Mouse (Mus musculus): Measurements from ENCODE around the gene Mrtfa. TPM values are rescaled to one million over a fixed set of nuclear protein-coding genes. Genes with fewer than 3 reads are reported as not detected.

Mrtfa gene
- polyA plus RNA-seq, 1 experiment from 2014 or later, result 23.8 TPM

- ATAC-seq (ENCODE audit: insufficient read depth, low FRiP score, low TSS enrichment) (no peak), DNase-seq (ENCODE audit: low spot score) (no peak)
- H3K9ac ChIP-seq (ENCODE audit: low read length), result no peak overlapping the region
- no peak overlapping the region for H3K4me3 ChIP-seq (ENCODE audit: low read depth, low read length)
- H3K27me3 ChIP-seq (ENCODE audit: control insufficient read depth, insufficient read depth, low read length), result no peaks in the 10 kb centered on the region
- no peak overlapping the region for H3K27ac ChIP-seq (ENCODE audit: low read depth, low read length)
- H3K9me3 ChIP-seq (ENCODE audit: control insufficient read depth, low read length), result no peaks in the 10 kb centered on the region
- no peak overlapping the region for H3K4me2 ChIP-seq (ENCODE audit: low read depth)
- WGBS, result 82% methylated on average over 6 of the region's 6 CpGs
- H3K4me1 ChIP-seq (ENCODE audit: control insufficient read depth, insufficient read depth, low read length), result 0 out of 2 replicates have a peak, but pooled peaks cover 2% of the 10 kb centered on the region
- H3K36me3 ChIP-seq (ENCODE audit: control insufficient read depth, insufficient read depth, low read length), result no peaks in the 10 kb centered on the region
Measured at GRCm38 (mm10) chr15:80996090-80996835, 194.3 kb downstream of the Mrtfa start.

- ATAC-seq (ENCODE audit: insufficient read depth, low FRiP score, low TSS enrichment), result no peak
- H3K9me3 ChIP-seq (ENCODE audit: control insufficient read depth, low read length), result no peaks in the 10 kb centered on the region
- no peaks in the 10 kb centered on the region for H3K27me3 ChIP-seq (ENCODE audit: control insufficient read depth, insufficient read depth, low read length)
- DNase-seq (ENCODE audit: low spot score), result no peak
- H3K36me3 ChIP-seq (ENCODE audit: control insufficient read depth, insufficient read depth, low read length), result no peaks in the 10 kb centered on the region
- H3K4me3 ChIP-seq (ENCODE audit: low read depth, low read length), result no peak overlapping the region
- H3K27ac ChIP-seq (ENCODE audit: low read depth, low read length), result no peak overlapping the region
- 84% methylated on average over 5 of the region's 5 CpGs for WGBS
- no peaks in the 10 kb centered on the region for H3K4me1 ChIP-seq (ENCODE audit: control insufficient read depth, insufficient read depth, low read length)
- H3K9ac ChIP-seq (ENCODE audit: low read length), result no peak overlapping the region
- H3K4me2 ChIP-seq (ENCODE audit: low read depth), result no peak overlapping the region
Measured at GRCm38 (mm10) chr15:80994959-80995358, 195.6 kb downstream of the Mrtfa start.

- ATAC-seq (ENCODE audit: insufficient read depth, low FRiP score, low TSS enrichment) (no peak), DNase-seq (ENCODE audit: low spot score) (no peak)
- Histone ChIP-seq H3K27me3 (ENCODE audit: control insufficient read depth, insufficient read depth, low read length) (no peaks in the 10 kb centered on the region), H3K27ac (ENCODE audit: low read depth, low read length) (no peak overlapping the region), H3K4me1 (ENCODE audit: control insufficient read depth, insufficient read depth, low read length) (no peaks in the 10 kb centered on the region), H3K36me3 (ENCODE audit: control insufficient read depth, insufficient read depth, low read length) (no peaks in the 10 kb centered on the region), H3K9me3 (ENCODE audit: control insufficient read depth, low read length) (no peaks in the 10 kb centered on the region), H3K4me2 (ENCODE audit: low read depth) (no peak overlapping the region), H3K9ac (ENCODE audit: low read length) (no peak overlapping the region), H3K4me3 (ENCODE audit: low read depth, low read length) (no peak overlapping the region)
- 75% methylated on average over 3 of the region's 3 CpGs for WGBS
Measured at GRCm38 (mm10) chr15:80989712-80990111, 200.8 kb downstream of the Mrtfa start.

DNA sequence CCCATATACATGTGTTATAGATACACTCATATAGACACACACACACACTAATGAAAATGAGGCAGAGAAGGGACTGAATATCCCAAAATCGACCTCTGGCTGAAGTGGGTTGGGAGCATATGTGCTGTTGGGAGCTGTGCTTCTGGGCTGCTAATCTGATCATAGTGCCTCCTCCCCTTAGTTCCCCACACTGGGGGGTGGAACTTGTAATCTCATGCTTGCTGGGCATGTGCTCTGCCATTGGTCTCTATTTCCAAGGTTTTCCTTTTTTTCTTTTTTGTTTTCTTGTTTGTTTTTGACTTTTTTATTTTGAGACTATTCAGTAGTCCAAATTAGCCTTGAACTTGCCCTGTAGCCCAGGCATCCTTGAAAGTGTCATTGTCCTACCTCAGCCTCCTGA, 202.2 kb downstream of the Mrtfa start:
- WGBS, result 62% methylated on average over 1 of the region's 1 CpGs
- no peak overlapping the region for H3K4me2 ChIP-seq (ENCODE audit: low read depth)
- no peaks in the 10 kb centered on the region for H3K9me3 ChIP-seq (ENCODE audit: control insufficient read depth, low read length)
- H3K27ac ChIP-seq (ENCODE audit: low read depth, low read length), result no peak overlapping the region
- ATAC-seq (ENCODE audit: insufficient read depth, low FRiP score, low TSS enrichment), result no peak
- H3K27me3 ChIP-seq (ENCODE audit: control insufficient read depth, insufficient read depth, low read length), result no peaks in the 10 kb centered on the region
- no peak overlapping the region for H3K9ac ChIP-seq (ENCODE audit: low read length)
- H3K4me3 ChIP-seq (ENCODE audit: low read depth, low read length), result no peak overlapping the region
- H3K4me1 ChIP-seq (ENCODE audit: control insufficient read depth, insufficient read depth, low read length), result no peaks in the 10 kb centered on the region
- no peak for DNase-seq (ENCODE audit: low spot score)
- no peaks in the 10 kb centered on the region for H3K36me3 ChIP-seq (ENCODE audit: control insufficient read depth, insufficient read depth, low read length)

- no peaks in the 10 kb centered on the region for H3K36me3 ChIP-seq (ENCODE audit: control insufficient read depth, insufficient read depth, low read length)
- no peaks in the 10 kb centered on the region for H3K9me3 ChIP-seq (ENCODE audit: control insufficient read depth, low read length)
- DNase-seq (ENCODE audit: low spot score) (no peak), ATAC-seq (ENCODE audit: insufficient read depth, low FRiP score, low TSS enrichment) (no peak)
- H3K9ac ChIP-seq (ENCODE audit: low read length), result no peak overlapping the region
- H3K4me1 ChIP-seq (ENCODE audit: control insufficient read depth, insufficient read depth, low read length), result peaks cover 3% of the 10 kb centered on the region; the same call in 1 of the 2 replicates
- H3K4me3 ChIP-seq (ENCODE audit: low read depth, low read length), result no peak overlapping the region
- no peak overlapping the region for H3K4me2 ChIP-seq (ENCODE audit: low read depth)
- H3K27ac ChIP-seq (ENCODE audit: low read depth, low read length), result no peak overlapping the region
- no peaks in the 10 kb centered on the region for H3K27me3 ChIP-seq (ENCODE audit: control insufficient read depth, insufficient read depth, low read length)
- WGBS, result 88% methylated on average over 2 of the region's 2 CpGs
Measured at GRCm38 (mm10) chr15:80983264-80983663, 207.3 kb downstream of the Mrtfa start.

DNA sequence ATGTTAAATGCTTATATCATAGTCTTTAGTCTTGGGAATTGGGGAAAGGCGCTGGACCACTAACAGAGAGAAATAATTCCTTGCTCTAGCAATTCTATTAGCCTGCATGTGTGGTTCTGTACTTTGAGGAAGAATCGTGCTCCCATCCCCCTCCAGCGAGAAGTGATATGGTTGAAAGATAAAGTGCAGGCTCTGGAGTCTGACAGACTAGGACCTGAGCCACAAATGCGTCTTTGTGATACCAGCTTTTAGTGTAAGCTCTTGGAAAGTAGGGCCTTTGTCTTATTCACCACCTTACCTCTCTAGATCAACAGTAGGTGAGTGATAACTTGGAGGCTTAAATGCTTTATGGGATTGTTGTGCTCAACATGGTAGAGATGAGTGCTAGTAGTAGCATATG, 209.4 kb downstream of the Mrtfa start:
- H3K9me3 ChIP-seq (ENCODE audit: control insufficient read depth, low read length), result no peaks in the 10 kb centered on the region
- no peak for ATAC-seq (ENCODE audit: insufficient read depth, low FRiP score, low TSS enrichment)
- no peak overlapping the region for H3K4me3 ChIP-seq (ENCODE audit: low read depth, low read length)
- no peak overlapping the region for H3K27ac ChIP-seq (ENCODE audit: low read depth, low read length)
- peaks cover 3% of the 10 kb centered on the region; the same call in 1 of the 2 replicates for H3K4me1 ChIP-seq (ENCODE audit: control insufficient read depth, insufficient read depth, low read length)
- no peak overlapping the region for H3K9ac ChIP-seq (ENCODE audit: low read length)
- no peaks in the 10 kb centered on the region for H3K27me3 ChIP-seq (ENCODE audit: control insufficient read depth, insufficient read depth, low read length)
- 92% methylated on average over 4 of the region's 4 CpGs for WGBS
- H3K36me3 ChIP-seq (ENCODE audit: control insufficient read depth, insufficient read depth, low read length), result no peaks in the 10 kb centered on the region
- no peak for DNase-seq (ENCODE audit: low spot score)
- H3K4me2 ChIP-seq (ENCODE audit: low read depth), result no peak overlapping the region

DNA sequence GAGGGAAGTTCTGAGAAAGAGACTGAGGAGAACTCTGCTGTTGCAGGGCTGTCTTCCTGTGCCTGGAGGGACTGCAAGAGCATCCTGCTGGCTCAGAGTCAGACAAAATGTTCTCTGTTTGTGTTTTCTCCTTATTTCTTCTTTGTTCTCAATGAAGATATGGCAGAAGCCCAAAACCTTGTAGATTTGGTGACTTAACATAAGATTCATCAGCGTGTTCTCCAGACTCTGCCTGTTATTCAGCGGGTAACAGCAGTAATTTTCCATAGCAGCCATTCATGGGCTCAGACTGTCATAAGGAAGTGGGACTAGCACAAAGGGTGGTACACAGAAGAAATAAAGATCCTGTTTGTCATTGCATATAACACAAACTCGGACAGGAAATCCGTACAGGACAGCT, 210.9 kb downstream of the Mrtfa start:
- H3K36me3 ChIP-seq (ENCODE audit: control insufficient read depth, insufficient read depth, low read length), result no peaks in the 10 kb centered on the region
- no peak overlapping the region for H3K4me3 ChIP-seq (ENCODE audit: low read depth, low read length)
- H3K27me3 ChIP-seq (ENCODE audit: control insufficient read depth, insufficient read depth, low read length), result no peaks in the 10 kb centered on the region
- ATAC-seq (ENCODE audit: insufficient read depth, low FRiP score, low TSS enrichment) (no peak), DNase-seq (ENCODE audit: low spot score) (no peak)
- no peak overlapping the region for H3K27ac ChIP-seq (ENCODE audit: low read depth, low read length)
- peaks cover 3% of the 10 kb centered on the region; the same call in 1 of the 2 replicates for H3K4me1 ChIP-seq (ENCODE audit: control insufficient read depth, insufficient read depth, low read length)
- H3K4me2 ChIP-seq (ENCODE audit: low read depth), result no peak overlapping the region
- no peaks in the 10 kb centered on the region for H3K9me3 ChIP-seq (ENCODE audit: control insufficient read depth, low read length)
- WGBS, result 86% methylated on average over 4 of the region's 4 CpGs
- H3K9ac ChIP-seq (ENCODE audit: low read length), result no peak overlapping the region

GRCm38 (mm10) chr15:80977620-80978334, 212.8 kb downstream of the Mrtfa start, which contains the start of gene Sgsm3:
Gene Sgsm3, plus strand, starts transcription at chr15:80977765.
- Histone ChIP-seq H3K9me3 (ENCODE audit: control insufficient read depth, low read length) (no peaks in the 10 kb centered on the region), H3K4me3 (ENCODE audit: low read depth, low read length) (peak within 1 kb of the TSS; percentile 83), H3K9ac (ENCODE audit: low read length) (peak within 1 kb of the TSS; percentile 77), H3K27ac (ENCODE audit: low read depth, low read length) (no peak within 1 kb of the TSS), H3K27me3 (ENCODE audit: control insufficient read depth, insufficient read depth, low read length) (no peaks in the 10 kb centered on the region), H3K4me1 (ENCODE audit: control insufficient read depth, insufficient read depth, low read length) (peaks cover 3% of the 10 kb centered on the region; the same call in 1 of the 2 replicates), H3K36me3 (ENCODE audit: control insufficient read depth, insufficient read depth, low read length) (no peaks in the 10 kb centered on the region), H3K4me2 (ENCODE audit: low read depth) (peak within 1 kb of the TSS; percentile 82)
- ATAC-seq (ENCODE audit: insufficient read depth, low FRiP score, low TSS enrichment) (peak; percentile 85), DNase-seq (ENCODE audit: low spot score) (peak; percentile 90)
- WGBS, result under 1% methylated on average over 66 of the region's 67 CpGs

Measured in neural tube, embryonic 11.5 days (tissue).